Mouse (Mus musculus) myocyte (in vitro differentiated cells): ENCODE measurements at regions not wholly inside any gene's neighbourhood (a gene's known extent, or its start where the extent isn't known, plus 50 kb on each side); places are given as distances from the start of the nearest gene placed in this dataset.

Source experiments
- H3K27me3 ChIP-seq: one replicate; pipeline ENCODE4 v1.6.1; 2011; ENCODE audit not compliant: control insufficient read depth, insufficient read depth, insufficient read length
- H3K36me3 ChIP-seq: one replicate; pipeline ENCODE4 v1.6.1; 2011; ENCODE audit not compliant: control insufficient read depth, insufficient read depth
- H3K4me2 ChIP-seq: one replicate; pipeline ENCODE4 v1.6.1; 2011; ENCODE audit warnings: low read depth, control low read depth
- H3K4me3 ChIP-seq: one replicate; pipeline ENCODE4 v1.5.1; 2011; ENCODE audit warnings: mild to moderate bottlenecking, control low read depth, moderate library complexity
- H3K79me2 ChIP-seq: one replicate; pipeline ENCODE4 v1.6.1; 2011; ENCODE audit not compliant: control insufficient read depth, insufficient read depth
- H3ac ChIP-seq: one replicate; pipeline ENCODE4 v1.6.1; 2011; ENCODE audit not compliant: control insufficient read depth, insufficient read length
- CEBPB ChIP-seq: IDR thresholded peaks from 2 replicates; pipeline ENCODE4 v1.6.1; 2011; ENCODE audit warnings: mild to moderate bottlenecking, moderate library complexity; ENCODE audit not compliant: poor library complexity, insufficient read depth, severe bottlenecking
- E2F4 ChIP-seq: IDR thresholded peaks from one replicate; pipeline ENCODE4 v1.6.1; 2011; ENCODE audit warnings: mild to moderate bottlenecking, control low read depth, moderate library complexity; ENCODE audit not compliant: insufficient read depth
- MAX ChIP-seq: IDR thresholded peaks from one replicate; pipeline ENCODE4 v1.6.1; 2011; ENCODE audit warnings: low read depth, mild to moderate bottlenecking, control low read depth
- MYOD1 ChIP-seq, 3 experiments: IDR thresholded peaks; one replicate each; pipeline ENCODE4 v1.6.1; 2011; ENCODE audit warnings: control low read depth in 2 of 3, low read depth in 2 of 3, mild to moderate bottlenecking in 2 of 3, moderate library complexity in 1 of 3; ENCODE audit not compliant: insufficient read length in 2 of 3, control insufficient read depth in 1 of 3
- MYOG ChIP-seq, 3 experiments: IDR thresholded peaks; one replicate each; pipeline ENCODE4 v1.6.1; 2011; ENCODE audit warnings: control low read depth in 2 of 3, low read depth in 2 of 3, mild to moderate bottlenecking in 2 of 3; ENCODE audit not compliant: insufficient read length in 2 of 3, control insufficient read depth in 1 of 3, insufficient read depth in 1 of 3
- POLR2A ChIP-seq: IDR thresholded peaks from one replicate; pipeline ENCODE4 v1.6.1; 2011; ENCODE audit warnings: low read depth, mild to moderate bottlenecking, control low read depth, moderate library complexity; ENCODE audit not compliant: insufficient read length
- POLR2AphosphoS2 ChIP-seq: IDR thresholded peaks from one replicate; pipeline ENCODE4 v1.6.1; 2011; ENCODE audit warnings: low read depth, control low read depth; ENCODE audit not compliant: insufficient read length
- REST ChIP-seq: IDR thresholded peaks from one replicate; pipeline ENCODE4 v1.6.1; 2011; ENCODE audit warnings: mild to moderate bottlenecking, control low read depth, moderate library complexity; ENCODE audit not compliant: insufficient read depth, insufficient read length
- SRF ChIP-seq: IDR thresholded peaks from one replicate; pipeline ENCODE4 v1.6.1; 2011; ENCODE audit warnings: low read depth; ENCODE audit not compliant: control insufficient read depth, insufficient read length
- TCF12 ChIP-seq: IDR thresholded peaks from one replicate; pipeline ENCODE4 v1.6.1; 2011; ENCODE audit warnings: mild to moderate bottlenecking, control low read depth; ENCODE audit not compliant: poor library complexity, insufficient read depth, severe bottlenecking
- TCF3 ChIP-seq: IDR thresholded peaks from one replicate; pipeline ENCODE4 v1.6.1; 2011; ENCODE audit warnings: low read depth, control low read depth; ENCODE audit not compliant: insufficient read length
- USF1 ChIP-seq: IDR thresholded peaks from one replicate; pipeline ENCODE4 v1.6.1; 2011; ENCODE audit warnings: low read depth, mild to moderate bottlenecking, control low read depth, moderate library complexity

- TF ChIP-seq MAX (no peak), SRF (no peak)
- no peaks in the 10 kb centered on the region for H3K27me3 ChIP-seq
- no peak overlapping the region for H3ac ChIP-seq
- H3K4me3 ChIP-seq, result no peak overlapping the region
- no peaks in the 10 kb centered on the region for H3K79me2 ChIP-seq
- H3K4me2 ChIP-seq, result no peak overlapping the region
- H3K36me3 ChIP-seq, result no peaks in the 10 kb centered on the region
These were observed 576.1 kb downstream of the Nfib start for GRCm38 (mm10) chr4:82129471-82129870.

- no peaks in the 10 kb centered on the region for H3K36me3 ChIP-seq
- H3ac ChIP-seq, result no peak overlapping the region
- no peaks in the 10 kb centered on the region for H3K27me3 ChIP-seq
- H3K4me2 ChIP-seq, result no peak overlapping the region
- no peak overlapping the region for H3K4me3 ChIP-seq
- no peak for TF ChIP-seq MYOD1 (IDR thresholded peaks at IDR 0.05; ENCODE audit: control insufficient read depth in 1 of 3, insufficient read length in 2 of 3, low read depth in 2 of 3)
- no peak for TF ChIP-seq TCF12
- TF ChIP-seq CEBPB, result no peak
- TF ChIP-seq REST, result no peak
- no peak for TF ChIP-seq MYOG (IDR thresholded peaks at IDR 0.05; ENCODE audit: control insufficient read depth in 1 of 3, insufficient read depth in 1 of 3, insufficient read length in 2 of 3, low read depth in 2 of 3)
- TF ChIP-seq SRF, result no peak
- no peak for TF ChIP-seq E2F4
- no peak for TF ChIP-seq POLR2A
- no peak for TF ChIP-seq TCF3
- TF ChIP-seq MAX, result no peak
- TF ChIP-seq USF1, result no peak
- TF ChIP-seq POLR2AphosphoS2, result no peak
- H3K79me2 ChIP-seq, result no peaks in the 10 kb centered on the region
These were observed 581.8 kb downstream of the Nfib start for GRCm38 (mm10) chr4:82123733-82124132.

GRCm38 (mm10) chr4:82123101-82123500, 582.4 kb downstream of the Nfib start:
- Histone ChIP-seq H3K36me3 (no peaks in the 10 kb centered on the region), H3K4me3 (no peak overlapping the region), H3K4me2 (no peak overlapping the region), H3K79me2 (no peaks in the 10 kb centered on the region), H3K27me3 (no peaks in the 10 kb centered on the region), H3ac (no peak overlapping the region)
- TF ChIP-seq POLR2AphosphoS2 (no peak), TCF12 (no peak), E2F4 (no peak), USF1 (no peak), MAX (no peak), REST (no peak)

DNA sequence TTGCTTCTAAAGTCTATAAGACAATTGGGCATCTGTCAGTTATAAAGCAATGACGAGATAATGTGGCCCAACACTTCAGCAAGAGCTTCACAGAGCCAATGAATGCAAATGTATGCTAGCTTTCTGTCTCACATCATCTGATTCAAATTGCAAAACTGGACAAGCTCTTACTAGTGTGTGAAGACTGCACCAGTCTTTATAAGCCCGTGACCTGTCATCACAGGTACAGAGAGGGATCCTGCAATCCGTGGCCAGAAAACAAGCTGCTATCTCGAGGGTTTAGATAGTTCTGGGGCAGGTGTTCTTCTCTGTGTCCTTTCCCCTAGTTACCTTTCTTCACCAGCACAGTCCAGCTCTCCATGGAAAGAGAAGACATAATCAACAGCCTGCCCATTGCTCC, 584.8 kb downstream of the Nfib start:
- TF ChIP-seq CEBPB (no peak), MAX (no peak), POLR2A (no peak), SRF (no peak), MYOD1 (IDR thresholded peaks at IDR 0.05; ENCODE audit: control insufficient read depth in 1 of 3, insufficient read length in 2 of 3, low read depth in 2 of 3) (no peak), REST (no peak), TCF12 (no peak), POLR2AphosphoS2 (no peak), E2F4 (no peak), TCF3 (no peak), USF1 (no peak), MYOG (IDR thresholded peaks at IDR 0.05; ENCODE audit: control insufficient read depth in 1 of 3, insufficient read depth in 1 of 3, insufficient read length in 2 of 3, low read depth in 2 of 3) (no peak)
- Histone ChIP-seq H3ac (no peak overlapping the region), H3K4me3 (no peak overlapping the region), H3K79me2 (no peaks in the 10 kb centered on the region), H3K27me3 (no peaks in the 10 kb centered on the region), H3K36me3 (no peaks in the 10 kb centered on the region), H3K4me2 (no peak overlapping the region)

GRCm38 (mm10) chr4:82120326-82120725, 585.2 kb downstream of the Nfib start:
- Histone ChIP-seq H3K4me3 (no peak overlapping the region), H3K79me2 (no peaks in the 10 kb centered on the region), H3ac (no peak overlapping the region), H3K27me3 (no peaks in the 10 kb centered on the region), H3K4me2 (no peak overlapping the region), H3K36me3 (no peaks in the 10 kb centered on the region)
- no peak for TF ChIP-seq SRF
- TF ChIP-seq USF1, result no peak
- no peak for TF ChIP-seq POLR2A
- TF ChIP-seq CEBPB, result no peak
- TF ChIP-seq REST, result no peak
- no peak for TF ChIP-seq E2F4
- TF ChIP-seq MAX, result no peak
- no peak for TF ChIP-seq TCF12
- TF ChIP-seq TCF3, result no peak
- no peak for TF ChIP-seq MYOD1 (IDR thresholded peaks at IDR 0.05; ENCODE audit: control insufficient read depth in 1 of 3, insufficient read length in 2 of 3, low read depth in 2 of 3)
- no peak for TF ChIP-seq MYOG (IDR thresholded peaks at IDR 0.05; ENCODE audit: control insufficient read depth in 1 of 3, insufficient read depth in 1 of 3, insufficient read length in 2 of 3, low read depth in 2 of 3)
- TF ChIP-seq POLR2AphosphoS2, result no peak
